Mouse (Mus musculus) limb, embryonic 11.5 days (tissue): ENCODE data around the gene Islr. TPM values are rescaled to one million over a fixed set of nuclear protein-coding genes. Genes with fewer than 3 reads are reported as not detected.

Experiments
- ATAC-seq: fragments of 200-750 bp; cut with Nextera tagmentation; 2 replicates; pipeline ENCODE4 v1.8.0; 2017; ENCODE audit warnings: low read depth; ENCODE audit not compliant: insufficient number of reproducible peaks, low FRiP score, low TSS enrichment
- DNase-seq: peaks from one replicate; pipeline ENCODE4 v3.0.0-alpha.2; 2015; ENCODE audit warnings: low spot score
- H3K27ac ChIP-seq: fragments of 300-500 bp; sonication (generic); replicated peaks from 2 replicates; pipeline ENCODE4 v1.5.1; 2014; ENCODE audit warnings: low read depth, mild to moderate bottlenecking, low read length
- H3K27me3 ChIP-seq: fragments of 300-500 bp; sonication (generic); 2 replicates; pipeline ENCODE4 v1.6.1; 2014; ENCODE audit warnings: mild to moderate bottlenecking, low read length, mixed read lengths; ENCODE audit not compliant: control insufficient read depth, insufficient read depth
- H3K36me3 ChIP-seq: fragments of 300-500 bp; sonication (generic); 2 replicates; pipeline ENCODE4 v1.6.1; 2014; ENCODE audit warnings: mild to moderate bottlenecking, low read length, moderate library complexity, mixed read lengths; ENCODE audit not compliant: control insufficient read depth, insufficient read depth
- H3K4me1 ChIP-seq: fragments of 300-500 bp; sonication (generic); 2 replicates; pipeline ENCODE4 v1.6.1; 2014; ENCODE audit warnings: low read length, mixed read lengths; ENCODE audit not compliant: control insufficient read depth, insufficient read depth
- H3K4me2 ChIP-seq: fragments of 300-500 bp; sonication (generic); 2 replicates; pipeline ENCODE4 v1.6.1; 2014; ENCODE audit warnings: low read depth, mild to moderate bottlenecking, moderate library complexity; ENCODE audit not compliant: severe bottlenecking
- H3K4me3 ChIP-seq: fragments of 300-500 bp; sonication (generic); 2 replicates; pipeline ENCODE4 v1.5.1; 2014; ENCODE audit warnings: low read depth, low read length
- H3K9ac ChIP-seq: fragments of 300-500 bp; sonication (generic); 2 replicates; pipeline ENCODE4 v1.6.1; 2014; ENCODE audit warnings: mild to moderate bottlenecking, low read length
- H3K9me3 ChIP-seq: fragments of 300-500 bp; sonication (generic); 2 replicates; pipeline ENCODE4 v1.6.1; 2016; ENCODE audit warnings: low read length; ENCODE audit not compliant: control insufficient read depth
- WGBS: fragments of 180-500 bp; shearing (Covaris S2); extraction: QIAGEN DNeasy Blood & Tissue Kit; methylation state at CpG from one replicate; pipeline ENCODE4 v1.1.7; 2014; 5-methylcytosine and 5-hydroxymethylcytosine counted together
- microRNA-seq: library from miRNA; unstranded; fragments of <30 nt; microRNA quantifications from one replicate; pipeline ENCODE4, GENCODE M21; 2016
- polyA plus RNA-seq: library from polyadenylated mRNA; unstranded; fragments of >200 nt; fragmentation: Nextera tagmentation; extraction: Ambion mirVana; gene quantifications from 2 replicates; pipeline ENCODE4 v1.2.1, GENCODE M21; 2014

Gene Islr
- polyA plus RNA-seq, 1 experiment from 2014 or later: 37.6 TPM

- 0 out of 2 replicates have a peak, but pooled peaks cover 2% of the 10 kb centered on the region for H3K27me3 ChIP-seq
- peak; percentile 65 for ATAC-seq
These were observed 90.7 kb downstream of the Islr start for GRCm38 (mm10) chr9:58113279-58113884.

GRCm38 (mm10) chr9:58112866-58113278 is 91.2 kb downstream of the Islr start:
- Histone ChIP-seq H3K4me3 (peak overlapping the region; percentile 9; the same call in 1 of the 2 replicates), H3K36me3 (no peaks in the 10 kb centered on the region), H3K4me1 (peaks cover 38% of the 10 kb centered on the region), H3K4me2 (peak overlapping the region; percentile 46), H3K27ac (peak overlapping the region; percentile 91), H3K9me3 (no peaks in the 10 kb centered on the region), H3K9ac (peak overlapping the region; percentile 49; the same call in 1 of the 2 replicates), H3K27me3 (0 out of 2 replicates have a peak, but pooled peaks cover 2% of the 10 kb centered on the region)
- DNase-seq: peak; percentile 82
- peak; percentile 46 for ATAC-seq
- 1% methylated on average over 6 of the region's 6 CpGs for WGBS

More at GRCm38 (mm10) chr9:58113279-58113884, 90.7 kb downstream of the Islr start:
- Histone ChIP-seq H3K4me1 (peaks cover 38% of the 10 kb centered on the region), H3K9me3 (no peaks in the 10 kb centered on the region), H3K4me2 (peak overlapping the region; percentile 46), H3K36me3 (no peaks in the 10 kb centered on the region), H3K9ac (peak overlapping the region; percentile 49; the same call in 1 of the 2 replicates), H3K27ac (peak overlapping the region; percentile 91), H3K4me3 (peak overlapping the region; percentile 9; the same call in 1 of the 2 replicates)
- DNase-seq: peak; percentile 82
- WGBS: under 1% methylated on average over 22 of the region's 22 CpGs

DNA sequence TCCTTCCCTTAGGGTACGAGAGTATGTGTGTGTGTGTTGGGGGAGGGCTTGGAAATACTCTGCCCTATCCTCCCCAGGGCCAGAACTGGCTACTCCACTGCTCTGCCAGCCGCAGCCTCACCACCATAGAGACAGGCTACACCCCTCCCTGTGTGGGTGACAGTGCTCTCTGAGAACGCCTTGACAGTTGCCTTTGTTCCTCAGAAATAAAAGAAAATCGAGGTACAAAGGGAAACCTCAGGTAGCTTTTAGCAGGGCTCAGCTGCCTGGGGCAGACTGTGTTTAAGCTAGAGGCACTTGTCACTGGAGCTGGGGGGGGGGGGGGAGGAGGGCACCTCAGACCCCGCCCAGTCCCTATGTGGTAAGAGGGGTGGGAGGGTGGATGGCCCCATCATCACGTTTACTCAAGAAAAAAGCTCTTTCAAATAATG is 91.8 kb downstream of the Islr start:
- no peak; the same call in 1 of the 2 replicates for ATAC-seq
- 3% methylated on average over 6 of the region's 6 CpGs for WGBS
- H3K4me3 ChIP-seq: no peak overlapping the region
- peaks cover 38% of the 10 kb centered on the region for H3K4me1 ChIP-seq
- no peak overlapping the region for H3K9ac ChIP-seq
- peak overlapping the region; percentile 68 for H3K27ac ChIP-seq
- H3K9me3 ChIP-seq: no peaks in the 10 kb centered on the region
- no peaks in the 10 kb centered on the region for H3K36me3 ChIP-seq
- H3K4me2 ChIP-seq: 0 out of 2 replicates have a peak overlapping the region, but pooled peaks have one; percentile 18
- H3K27me3 ChIP-seq: 0 out of 2 replicates have a peak, but pooled peaks cover 2% of the 10 kb centered on the region
- DNase-seq: peak; percentile 57

- Histone ChIP-seq H3K27ac (no peak overlapping the region), H3K9ac (no peak overlapping the region), H3K4me3 (no peak overlapping the region), H3K27me3 (0 out of 2 replicates have a peak, but pooled peaks cover 2% of the 10 kb centered on the region), H3K4me1 (peaks cover 38% of the 10 kb centered on the region), H3K36me3 (no peaks in the 10 kb centered on the region), H3K4me2 (no peak overlapping the region), H3K9me3 (no peaks in the 10 kb centered on the region)
- 50% methylated on average over 6 of the region's 6 CpGs for WGBS
- no peak for DNase-seq
- ATAC-seq: no peak
These were observed 92.7 kb downstream of the Islr start for GRCm38 (mm10) chr9:58111431-58111830.

DNA sequence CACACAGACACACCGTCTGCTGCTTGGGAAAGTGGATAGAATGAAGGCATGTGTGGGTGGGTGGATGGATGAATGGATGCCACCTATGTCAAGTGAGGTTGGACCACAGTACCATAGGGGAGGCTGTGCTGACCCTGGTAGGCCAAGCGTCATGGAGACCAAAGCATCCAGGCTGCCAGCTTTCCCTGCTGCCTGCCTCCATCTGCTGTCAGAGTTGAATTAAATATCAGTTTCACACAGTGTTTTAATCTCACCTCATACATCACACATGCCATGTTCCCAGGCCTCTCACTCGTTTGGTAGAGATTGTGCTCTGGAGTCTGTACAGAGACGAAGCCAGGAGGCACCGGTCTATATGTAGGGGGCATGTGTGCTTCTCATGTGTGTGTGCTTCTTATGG is 93.3 kb downstream of the Islr start:
- no peak for ATAC-seq
- Histone ChIP-seq H3K36me3 (no peaks in the 10 kb centered on the region), H3K27me3 (0 out of 2 replicates have a peak, but pooled peaks cover 2% of the 10 kb centered on the region), H3K9me3 (no peaks in the 10 kb centered on the region), H3K9ac (no peak overlapping the region), H3K27ac (no peak overlapping the region), H3K4me3 (no peak overlapping the region), H3K4me1 (peaks cover 35% of the 10 kb centered on the region), H3K4me2 (no peak overlapping the region)
- 67% methylated on average over 5 of the region's 5 CpGs for WGBS
- DNase-seq: no peak

DNA sequence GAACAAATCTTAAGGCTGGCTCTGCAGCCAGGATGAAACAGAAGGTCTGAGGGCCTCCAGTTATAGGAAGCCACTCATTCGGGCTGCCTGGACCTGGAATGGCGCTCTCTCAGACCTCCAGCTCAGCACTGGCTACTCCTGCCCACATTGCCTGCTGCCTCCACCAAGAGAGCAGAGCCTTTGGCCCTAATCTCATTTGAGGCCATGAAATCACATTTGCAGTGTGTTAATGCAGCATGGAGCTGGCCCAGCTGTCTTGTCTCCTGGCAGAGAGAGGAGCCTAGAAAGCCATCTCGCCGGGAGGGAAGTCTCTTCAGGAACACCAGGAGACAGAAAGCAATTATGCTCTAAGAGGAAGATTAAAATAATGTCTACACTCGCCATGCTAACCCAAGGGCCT is 96.6 kb downstream of the Islr start:
- 71% methylated on average over 5 of the region's 5 CpGs for WGBS
- Histone ChIP-seq H3K9me3 (no peaks in the 10 kb centered on the region), H3K27ac (no peak overlapping the region), H3K4me3 (no peak overlapping the region), H3K4me2 (no peak overlapping the region), H3K4me1 (peaks cover 14% of the 10 kb centered on the region), H3K27me3 (no peaks in the 10 kb centered on the region), H3K9ac (no peak overlapping the region), H3K36me3 (no peaks in the 10 kb centered on the region)
- no peak for ATAC-seq
- no peak for DNase-seq

Small RNAs within 50 kb of the gene (microRNA-seq; reads per million reads assigned to microRNA genes)
- not detected for gene Mir6385

Other genes with a start within 250 kb of the Islr start
- gene Cyp11a1, start 197.9 kb downstream of the Islr start, polyA plus RNA-seq: 0.12 TPM in 1 of 2 replicates, not detected in the other
- gene Stra6, start 140.5 kb downstream of the Islr start, polyA plus RNA-seq: 53.7 and 57.5 TPM in 2 replicates
- 0.17 TPM in 1 of 2 replicates, not detected in the other for gene Ccdc33, start 85.5 kb downstream of the Islr start, polyA plus RNA-seq
- gene Islr2, start within 50 bp of the Islr start, polyA plus RNA-seq: 0.48 and 0.60 TPM in 2 replicates
- 18.7 and 19.6 TPM in 2 replicates for gene Pml, start 45.5 kb upstream of the Islr start, polyA plus RNA-seq
- 19.2 and 24.3 TPM in 2 replicates for gene Stoml1, start 48.9 kb upstream of the Islr start, polyA plus RNA-seq
- 15.1 and 16.0 TPM in 2 replicates for gene Loxl1, start 108.9 kb upstream of the Islr start, polyA plus RNA-seq
- gene Tbc1d21, start 166.1 kb upstream of the Islr start, polyA plus RNA-seq: not detected in 2 replicates